Mouse (Mus musculus) small intestine, adult 2 months (tissue): ENCODE data around the gene Rtkn2. TPM values are rescaled to one million over a fixed set of nuclear protein-coding genes. Genes with fewer than 3 reads are reported as not detected.

Experiments used
- H3K27ac ChIP-seq: fragments of 200-500 bp; 2 replicates; pipeline ENCODE4 v1.5.1; 2012; ENCODE audit warnings: low read depth, low read length, control low read depth, inconsistent platforms; ENCODE audit not compliant: insufficient read depth
- H3K27me3 ChIP-seq: fragments of 200-500 bp; 2 replicates; pipeline ENCODE4 v1.6.1; 2012; ENCODE audit warnings: mild to moderate bottlenecking, moderate library complexity, low read length, inconsistent platforms; ENCODE audit not compliant: control insufficient read depth, insufficient read depth
- H3K36me3 ChIP-seq: fragments of 200-500 bp; 2 replicates; pipeline ENCODE4 v1.6.1; 2012; ENCODE audit warnings: mild to moderate bottlenecking, low read length, control low read depth, inconsistent platforms; ENCODE audit not compliant: control insufficient read depth, insufficient read depth
- H3K4me1 ChIP-seq: fragments of 200-500 bp; 2 replicates; pipeline ENCODE4 v1.6.1; 2012; ENCODE audit warnings: low read length, inconsistent platforms, mixed read lengths; ENCODE audit not compliant: control insufficient read depth, insufficient read depth, insufficient read length
- H3K4me3 ChIP-seq: fragments of 200-500 bp; 2 replicates; pipeline ENCODE4 v1.5.1; 2012; ENCODE audit warnings: low read depth, mild to moderate bottlenecking, control low read depth, inconsistent platforms, low read length, moderate library complexity
- CTCF ChIP-seq: fragments of 200-500 bp; IDR thresholded peaks from 2 replicates; pipeline ENCODE4 v1.5.1; 2012; ENCODE audit warnings: low read depth, mild to moderate bottlenecking, control low read depth, inconsistent platforms, low read length, moderate library complexity, mixed read lengths; ENCODE audit not compliant: insufficient replicate concordance, insufficient read length; ENCODE audit errors: extremely low read depth
- POLR2A ChIP-seq: fragments of 200-500 bp; IDR thresholded peaks from 2 replicates; pipeline ENCODE4 v1.6.1; 2012; ENCODE audit warnings: low read depth, mild to moderate bottlenecking, control low read depth, inconsistent platforms, low read length, moderate library complexity
- WGBS: fragments of 180-500 bp; shearing (Covaris S2); methylation state at CpG from one replicate; pipeline ENCODE4 v1.1.7; 2018; 5-methylcytosine and 5-hydroxymethylcytosine counted together
- polyA plus RNA-seq: library from polyadenylated mRNA; depleted of rRNA; stranded (reverse); fragments of >200 nt; gene quantifications from 2 replicates; pipeline ENCODE4 v1.2.3, GENCODE M21; 2012

The Rtkn2 gene
- polyA plus RNA-seq, 1 experiment: 0.06 TPM

DNA sequence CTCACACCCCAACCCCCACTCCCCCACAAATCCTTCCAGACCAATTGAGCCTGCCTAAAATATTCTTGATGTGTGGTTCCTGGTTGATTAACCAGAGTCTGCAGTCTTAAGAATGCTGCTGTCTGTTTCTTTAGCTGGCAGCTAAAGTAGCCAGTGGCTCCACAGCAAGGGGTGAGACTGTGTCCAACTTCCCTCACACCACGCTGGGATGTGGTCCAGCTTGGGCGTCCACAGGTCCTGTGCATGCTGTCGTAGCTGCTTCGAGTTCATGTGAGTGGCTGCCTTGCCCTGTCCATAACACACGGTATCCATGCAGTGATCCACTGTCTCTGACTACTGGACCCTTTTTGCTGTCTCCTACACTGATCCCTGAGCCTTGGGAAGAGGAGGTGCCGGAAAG, 27.7 kb downstream of the Rtkn2 start:
- Histone ChIP-seq H3K27ac (no peak overlapping the region), H3K4me1 (no peaks in the 10 kb centered on the region; the same call in 1 of the 2 replicates), H3K27me3 (no peaks in the 10 kb centered on the region), H3K4me3 (no peak overlapping the region), H3K36me3 (no peaks in the 10 kb centered on the region)
- TF ChIP-seq POLR2A (no peak), CTCF (no peak)
- 91% methylated on average over 6 of the region's 6 CpGs for WGBS

DNA sequence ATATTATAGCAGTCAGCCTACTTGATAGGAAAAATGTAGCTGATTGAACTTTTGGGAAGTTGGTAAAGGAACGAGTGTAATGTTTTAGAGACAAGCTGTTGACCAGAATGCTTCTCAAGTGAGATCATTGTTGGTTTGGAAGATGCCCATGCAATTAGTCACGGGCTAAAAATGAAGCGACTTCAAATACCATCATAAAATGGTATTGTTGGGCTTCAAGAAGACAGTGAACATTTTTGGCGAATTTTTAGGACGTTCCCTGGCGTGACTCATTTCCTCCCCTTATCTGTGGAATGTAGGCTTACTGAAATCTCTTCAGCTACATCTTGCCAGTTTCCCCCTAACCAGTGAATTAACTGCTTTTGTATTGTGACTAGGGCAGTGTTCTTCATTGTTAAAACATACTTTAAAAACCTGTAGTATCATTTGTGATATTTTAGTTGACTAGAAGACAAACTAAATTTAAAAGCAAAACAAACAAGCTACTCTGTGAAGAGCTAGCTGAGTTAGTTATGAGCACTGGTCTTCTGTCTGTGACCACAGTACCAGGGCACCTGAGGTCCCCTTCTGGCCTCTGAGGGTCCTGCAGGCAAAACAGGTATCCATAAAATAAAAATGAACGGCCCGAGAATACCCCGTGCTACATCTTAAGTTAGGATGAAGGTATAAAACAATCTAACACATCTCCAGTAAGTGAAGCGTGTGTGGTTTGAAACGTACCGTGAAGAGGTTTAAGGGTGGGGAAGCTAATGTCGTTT, 29.0 kb downstream of the Rtkn2 start:
- no peak overlapping the region for H3K27ac ChIP-seq
- no peaks in the 10 kb centered on the region; the same call in 1 of the 2 replicates for H3K4me1 ChIP-seq
- TF ChIP-seq POLR2A: no peak
- no peak for TF ChIP-seq CTCF
- H3K36me3 ChIP-seq: no peaks in the 10 kb centered on the region
- H3K27me3 ChIP-seq: no peaks in the 10 kb centered on the region
- no peak overlapping the region for H3K4me3 ChIP-seq
- WGBS: 83% methylated on average over 13 of the region's 13 CpGs

DNA sequence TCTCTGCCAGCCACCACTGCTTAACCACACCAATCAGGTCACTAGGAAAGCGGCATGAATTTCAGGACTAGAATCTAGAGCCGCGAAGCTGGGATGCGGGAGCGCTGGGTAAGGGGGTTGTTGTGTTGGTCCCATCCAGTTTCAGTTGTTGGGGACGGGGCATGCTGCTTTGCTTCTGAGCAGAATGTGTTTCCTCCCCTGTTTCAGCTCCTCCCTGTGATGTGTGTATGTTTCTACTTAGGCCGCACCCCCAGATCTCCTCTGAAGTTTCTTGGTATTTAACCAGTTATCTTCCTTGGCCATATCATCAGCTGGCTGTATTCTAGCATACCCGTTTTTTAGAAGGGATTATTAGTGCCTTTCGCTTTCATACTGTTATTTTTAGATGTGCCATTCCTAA, 29.9 kb downstream of the Rtkn2 start:
- Histone ChIP-seq H3K27me3 (no peaks in the 10 kb centered on the region), H3K36me3 (no peaks in the 10 kb centered on the region), H3K27ac (no peak overlapping the region), H3K4me1 (no peaks in the 10 kb centered on the region), H3K4me3 (no peak overlapping the region)
- WGBS: 87% methylated on average over 9 of the region's 9 CpGs
- TF ChIP-seq POLR2A (no peak), CTCF (no peak)

DNA sequence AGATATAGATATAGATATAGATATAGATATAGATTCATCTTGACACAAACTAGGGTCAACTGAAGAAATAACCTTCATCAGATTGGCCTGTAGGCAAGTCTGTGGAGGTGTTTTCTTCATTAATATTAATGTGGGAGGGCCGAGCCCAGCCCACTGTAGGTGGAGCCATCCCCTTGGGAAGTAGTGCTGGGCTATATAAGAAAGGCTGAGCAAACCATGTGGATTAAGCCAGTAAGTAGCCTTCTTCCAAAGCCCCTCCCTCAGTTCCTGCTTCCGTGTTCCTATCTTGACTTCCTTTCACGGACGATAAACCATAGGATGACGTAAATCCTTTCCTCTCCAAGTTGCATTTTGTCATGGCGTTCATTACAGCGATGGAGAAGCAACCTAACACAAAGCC, 30.5 kb downstream of the Rtkn2 start:
- Histone ChIP-seq H3K4me3 (no peak overlapping the region), H3K27me3 (no peaks in the 10 kb centered on the region), H3K27ac (no peak overlapping the region), H3K4me1 (no peaks in the 10 kb centered on the region), H3K36me3 (no peaks in the 10 kb centered on the region)
- TF ChIP-seq CTCF (no peak), POLR2A (no peak)
- 95% methylated on average over 7 of the region's 7 CpGs for WGBS

DNA sequence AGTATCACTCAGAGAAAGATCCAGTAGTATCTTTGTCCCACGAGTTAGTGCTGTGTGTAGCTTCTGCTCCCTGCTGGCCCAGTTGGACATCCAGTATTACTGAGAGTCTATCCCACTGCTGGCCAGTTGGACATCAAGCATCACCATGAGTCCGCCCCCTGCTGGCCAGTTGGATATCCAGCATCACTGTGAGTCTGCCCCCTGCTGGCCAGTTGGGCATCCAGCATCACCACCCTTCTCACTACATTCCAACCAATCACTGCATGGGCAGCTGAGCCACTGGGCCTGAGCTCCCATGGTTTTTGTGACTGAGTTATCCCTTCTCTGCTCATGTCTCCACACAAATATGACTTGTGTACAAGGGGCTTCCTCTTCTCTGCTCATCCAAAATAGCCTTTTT, 33.8 kb downstream of the Rtkn2 start:
- H3K4me3 ChIP-seq: no peak overlapping the region
- no peaks in the 10 kb centered on the region for H3K4me1 ChIP-seq
- H3K36me3 ChIP-seq: no peaks in the 10 kb centered on the region
- 86% methylated on average over 2 of the region's 2 CpGs for WGBS
- TF ChIP-seq POLR2A (no peak), CTCF (peak; percentile 85; the same call in 1 of the 2 replicates)
- H3K27me3 ChIP-seq: no peaks in the 10 kb centered on the region
- H3K27ac ChIP-seq: no peak overlapping the region

DNA sequence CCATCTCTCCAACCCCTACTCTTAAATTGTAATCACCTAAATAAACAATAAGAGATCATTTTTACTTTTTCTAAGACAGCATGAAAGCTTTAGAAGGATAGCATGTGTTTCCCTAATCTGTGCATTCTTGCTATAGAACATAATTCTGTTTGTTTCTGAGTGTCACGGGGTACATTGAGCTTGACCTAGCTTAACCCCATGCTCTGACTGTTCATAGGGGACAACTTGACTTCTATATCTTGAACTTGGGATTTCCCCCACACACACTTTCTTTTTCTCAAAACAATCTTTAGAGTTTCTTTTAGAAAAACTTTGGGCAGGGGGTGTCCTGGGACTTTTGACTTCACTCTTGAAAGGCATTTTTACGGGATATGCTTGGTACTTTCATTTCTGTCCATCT, 41.4 kb downstream of the Rtkn2 start:
- no peak overlapping the region for H3K4me3 ChIP-seq
- H3K4me1 ChIP-seq: no peaks in the 10 kb centered on the region
- H3K27me3 ChIP-seq: no peaks in the 10 kb centered on the region
- TF ChIP-seq CTCF: no peak
- TF ChIP-seq POLR2A: no peak
- H3K27ac ChIP-seq: no peak overlapping the region
- WGBS: 92% methylated on average over 2 of the region's 2 CpGs
- H3K36me3 ChIP-seq: no peaks in the 10 kb centered on the region

DNA sequence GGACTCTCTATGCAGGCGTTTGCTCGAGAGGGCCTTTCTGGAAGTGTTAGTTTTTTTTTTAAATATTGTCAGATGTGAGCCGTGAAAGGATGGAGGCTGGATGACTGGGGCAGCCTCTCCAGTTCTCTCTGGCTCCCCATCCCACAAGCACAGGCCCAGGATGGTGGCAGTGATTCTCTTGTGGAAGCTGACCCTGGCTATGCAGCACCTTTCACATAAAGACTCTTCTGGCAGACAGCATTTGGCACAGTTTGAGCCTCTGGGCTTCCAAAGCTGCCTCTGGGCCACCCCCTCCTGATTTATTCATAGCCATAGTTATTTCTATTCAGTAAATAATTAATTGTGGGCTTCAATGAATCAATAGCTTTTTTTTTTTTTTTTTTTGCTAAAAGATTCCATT, 46.3 kb downstream of the Rtkn2 start:
- 87% methylated on average over 3 of the region's 3 CpGs for WGBS
- no peak for TF ChIP-seq POLR2A
- TF ChIP-seq CTCF: no peak
- no peaks in the 10 kb centered on the region for H3K27me3 ChIP-seq
- H3K4me3 ChIP-seq: no peak overlapping the region
- no peak overlapping the region for H3K27ac ChIP-seq
- no peaks in the 10 kb centered on the region for H3K36me3 ChIP-seq
- H3K4me1 ChIP-seq: no peaks in the 10 kb centered on the region
